Comparison of ENCODE assay signal across 9 mouse cellular contexts in genomic region chr5:36226296-36226695, GRCm38 (mm10). TPM values are rescaled to one million over a fixed set of nuclear protein-coding genes. Genes with fewer than 3 reads are reported as not detected.
DNase-seq lines count a peak whose midpoint lies in the region; ATAC-seq and TF ChIP-seq lines count a peak whose summit lies in the region.
"Had no signal": no experiment of that assay in that cellular context is flagged by ENCODE, and none has a peak within 500 bp of the region (broad histone marks: within the 10 kb centered on the region; RNA-seq: fewer than 3 reads in every experiment).

No protein-coding gene starts in this region.

- H3K9ac ChIP-seq in forebrain, embryonic 14.5 days (ENCODE audit: low read length) = no peak overlapping the region
- no peak overlapping the region for H3K9ac ChIP-seq in lung, embryonic 14.5 days
- no peak overlapping the region for H3K9ac ChIP-seq in intestine, postnatal 0 days (ENCODE audit: low read depth, low read length)

- no peaks in the 10 kb centered on the region for H3K9me3 ChIP-seq in forebrain, embryonic 10.5 days
- H3K9me3 ChIP-seq in forebrain, embryonic 14.5 days (replicated peaks; ENCODE audit: control insufficient read depth, low read length) = no peaks in the 10 kb centered on the region
- no peaks in the 10 kb centered on the region for H3K9me3 ChIP-seq in lung, embryonic 14.5 days (ENCODE audit: low read depth, low read length)
- H3K9me3 ChIP-seq in intestine, postnatal 0 days (ENCODE audit: control insufficient read depth) = no peaks in the 10 kb centered on the region

- H3K4me2 ChIP-seq in forebrain, embryonic 14.5 days (ENCODE audit: low read length) = no peak overlapping the region
- H3K4me2 ChIP-seq in lung, embryonic 14.5 days = no peak overlapping the region
- no peak overlapping the region for H3K4me2 ChIP-seq in intestine, postnatal 0 days (replicated peaks; ENCODE audit: low read depth)

- 81% methylated on average over 11 of the region's 11 CpGs for WGBS in forebrain, embryonic 10.5 days
- 66% methylated on average over 11 of the region's 11 CpGs for WGBS in forebrain, embryonic 14.5 days
- WGBS in lung, embryonic 14.5 days = 47% methylated on average over 11 of the region's 11 CpGs
- WGBS in intestine, postnatal 0 days = 59% methylated on average over 11 of the region's 11 CpGs

- H3K27me3 ChIP-seq in forebrain, embryonic 10.5 days (ENCODE audit: poor library complexity, severe bottlenecking) = peaks cover 12% of the 10 kb centered on the region
- H3K27me3 ChIP-seq in forebrain, embryonic 14.5 days (replicated peaks; ENCODE audit: control insufficient read depth, insufficient read depth, low read length) = no peaks in the 10 kb centered on the region
- H3K27me3 ChIP-seq in lung, embryonic 14.5 days (ENCODE audit: insufficient read depth, low read length) = no peaks in the 10 kb centered on the region
- no peaks in the 10 kb centered on the region for H3K27me3 ChIP-seq in intestine, postnatal 0 days (replicated peaks; ENCODE audit: control insufficient read depth, insufficient read depth, low read length)

- H3K4me3 ChIP-seq in forebrain, embryonic 10.5 days = no peak overlapping the region
- H3K4me3 ChIP-seq in forebrain, embryonic 14.5 days (ENCODE audit: low read depth, low read length) = no peak overlapping the region
- no peak overlapping the region for H3K4me3 ChIP-seq in lung, embryonic 14.5 days (ENCODE audit: low read depth, low read length)
- H3K4me3 ChIP-seq in intestine, postnatal 0 days (ENCODE audit: low read depth, low read length) = no peak overlapping the region

- peaks cover 67% of the 10 kb centered on the region for H3K4me1 ChIP-seq in forebrain, embryonic 10.5 days
- H3K4me1 ChIP-seq in forebrain, embryonic 14.5 days (ENCODE audit: control insufficient read depth, insufficient read depth, low read length) = peaks cover 8% of the 10 kb centered on the region; the same call in 1 of the 2 replicates
- H3K4me1 ChIP-seq in lung, embryonic 14.5 days (ENCODE audit: insufficient read depth) = no peaks in the 10 kb centered on the region
- no peaks in the 10 kb centered on the region for H3K4me1 ChIP-seq in intestine, postnatal 0 days (replicated peaks; ENCODE audit: control insufficient read depth, insufficient read depth, low read length)

- TF ChIP-seq CTCF in lung, embryonic 14.5 days (IDR thresholded peaks at IDR 0.05; ENCODE audit: low read depth) = no peak
- TF ChIP-seq CTCF in intestine, postnatal 0 days (IDR thresholded peaks at IDR 0.05; ENCODE audit: low read depth) = no peak

- no peak for ATAC-seq in forebrain, embryonic 14.5 days
- no peak for ATAC-seq in lung, embryonic 14.5 days (ENCODE audit: insufficient read depth)
- no peak for ATAC-seq in intestine, postnatal 0 days

- no peak for DNase-seq in forebrain, embryonic 10.5 days (ENCODE audit: extremely low spot score, low spot score)
- DNase-seq in forebrain, embryonic 14.5 days (ENCODE audit: low spot score) = no peak
- peak; percentile 46 for DNase-seq in lung, embryonic 14.5 days
- no peak for DNase-seq in lung, postnatal 14 days
- peak; percentile 55 to 80 for DNase-seq in right cerebral cortex, postnatal 36 days (ENCODE audit: low spot score in 2 of 2)
- no peak for DNase-seq in ovary, postnatal 14 days (ENCODE audit: low spot score)
- DNase-seq in urinary bladder, postnatal 10 days (ENCODE audit: low spot score) = no peak

- H3K36me3 ChIP-seq in forebrain, embryonic 10.5 days (replicated peaks) = no peaks in the 10 kb centered on the region
- H3K36me3 ChIP-seq in forebrain, embryonic 14.5 days (ENCODE audit: control insufficient read depth, insufficient read depth, low read length) = no peaks in the 10 kb centered on the region
- no peaks in the 10 kb centered on the region for H3K36me3 ChIP-seq in lung, embryonic 14.5 days (ENCODE audit: insufficient read depth)
- H3K36me3 ChIP-seq in intestine, postnatal 0 days (ENCODE audit: control insufficient read depth, insufficient read depth) = no peaks in the 10 kb centered on the region

- H3K27ac ChIP-seq in forebrain, embryonic 10.5 days = peak overlapping the region; percentile 36; the same call in 1 of the 2 replicates
- H3K27ac ChIP-seq in forebrain, embryonic 14.5 days (ENCODE audit: low read depth, low read length) = no peak overlapping the region
- peak overlapping the region; percentile 42; the same call in 1 of the 2 replicates for H3K27ac ChIP-seq in lung, embryonic 14.5 days (ENCODE audit: low read depth)
- H3K27ac ChIP-seq in intestine, postnatal 0 days (ENCODE audit: low read depth, low read length) = peak overlapping the region; percentile 46; the same call in 1 of the 2 replicates

RNA-seq across cellular contexts. Expression of gene Psapl1, which starts 22.5 kb away (rescaled TPM):
- polyA plus RNA-seq in forebrain, embryonic 10.5 days (2016; fragmentation: Nextera tagmentation; extraction: Ambion mirVana) = 0.10 TPM in 1 of 2 replicates, not detected in the other
- polyA plus RNA-seq in forebrain, embryonic 14.5 days (2014; fragmentation: Nextera tagmentation; extraction: Ambion mirVana) = not detected in 2 replicates
- 0.20 TPM in 1 of 2 replicates, not detected in the other for polyA plus RNA-seq in lung, embryonic 14.5 days (2014; fragmentation: Nextera tagmentation; extraction: Ambion mirVana)
- polyA plus RNA-seq in intestine, postnatal 0 days (2015; fragmentation: Nextera tagmentation; extraction: Ambion mirVana) = 0.39 and 2.2 TPM in 2 replicates
- polyA plus RNA-seq: neural tube, embryonic 14.5 days had no signal

Comparison
In these comparisons a context has a peak if more than half of its experiments do, and no peak if none do; other contexts are left out.
1. DNase-seq: peak in lung, embryonic 14.5 days (single experiment) and right cerebral cortex, postnatal 36 days (2 of 2); none in forebrain, embryonic 10.5 days (single experiment), forebrain, embryonic 14.5 days (single experiment), lung, postnatal 14 days (single experiment), ovary, postnatal 14 days (single experiment) and urinary bladder, postnatal 10 days (single experiment).